Mouse (Mus musculus) right cerebral cortex, postnatal 25 days (tissue): ENCODE measurements around the gene Ppp1ca.

Source experiments
- DNase-seq: peaks from one replicate; pipeline ENCODE4 v3.0.0; 2022

The Ppp1ca gene

DNA sequence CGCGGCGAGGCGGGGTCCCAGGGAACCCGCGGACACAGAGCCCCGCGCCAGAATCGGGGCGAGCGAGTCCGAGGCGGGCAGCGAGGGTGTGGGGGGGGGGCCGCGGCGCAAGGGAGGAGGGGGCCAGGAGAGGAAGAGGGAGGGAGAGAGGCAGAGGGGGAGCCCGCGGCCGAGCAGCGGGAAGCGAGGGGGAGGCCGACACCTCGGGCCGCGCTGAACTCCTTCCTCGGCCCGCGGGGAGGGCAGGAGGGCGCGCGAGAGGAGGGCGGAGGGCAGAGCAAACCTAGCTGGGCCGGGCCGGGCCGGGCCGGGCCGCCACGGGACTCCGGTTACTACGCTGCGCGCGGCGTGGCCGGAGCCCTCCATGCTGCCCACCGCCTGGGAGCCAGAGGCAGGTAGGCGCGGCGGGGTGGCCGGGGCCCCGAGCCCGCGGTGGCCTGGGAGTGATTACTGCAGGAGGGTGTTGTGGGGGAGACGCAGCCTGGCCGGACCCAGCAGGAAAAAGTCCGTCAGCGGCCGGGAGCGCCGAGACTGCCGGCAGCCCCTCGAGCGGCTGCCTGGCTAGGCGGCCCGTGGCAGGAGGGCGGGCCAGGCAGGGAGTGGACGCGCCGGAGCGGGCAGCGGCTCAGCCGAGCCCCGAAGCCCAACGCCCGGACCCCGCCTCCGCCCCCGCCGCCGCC, 23.0 kb downstream of the Ppp1ca start:
- no peak for DNase-seq

DNA sequence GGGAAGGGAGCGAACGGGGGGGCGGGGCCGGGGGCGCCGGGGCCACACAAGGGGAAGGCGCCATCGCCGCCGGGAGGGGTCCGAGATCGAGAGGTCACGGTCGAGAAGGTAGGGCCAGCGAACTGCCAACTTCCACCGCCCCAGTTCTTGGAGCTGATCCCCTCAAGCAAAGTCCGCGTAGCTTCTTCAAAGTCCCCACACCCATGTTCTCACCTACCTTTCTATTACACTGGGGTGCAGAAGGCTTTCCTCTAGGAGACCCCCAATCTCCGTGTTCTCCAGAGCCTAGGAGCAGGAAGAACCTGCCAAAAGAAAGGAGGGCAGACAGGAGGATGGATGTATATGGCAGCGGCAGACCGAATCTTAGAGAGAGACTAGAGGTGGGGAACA, 23.6 kb downstream of the Ppp1ca start:
- no peak for DNase-seq

DNA sequence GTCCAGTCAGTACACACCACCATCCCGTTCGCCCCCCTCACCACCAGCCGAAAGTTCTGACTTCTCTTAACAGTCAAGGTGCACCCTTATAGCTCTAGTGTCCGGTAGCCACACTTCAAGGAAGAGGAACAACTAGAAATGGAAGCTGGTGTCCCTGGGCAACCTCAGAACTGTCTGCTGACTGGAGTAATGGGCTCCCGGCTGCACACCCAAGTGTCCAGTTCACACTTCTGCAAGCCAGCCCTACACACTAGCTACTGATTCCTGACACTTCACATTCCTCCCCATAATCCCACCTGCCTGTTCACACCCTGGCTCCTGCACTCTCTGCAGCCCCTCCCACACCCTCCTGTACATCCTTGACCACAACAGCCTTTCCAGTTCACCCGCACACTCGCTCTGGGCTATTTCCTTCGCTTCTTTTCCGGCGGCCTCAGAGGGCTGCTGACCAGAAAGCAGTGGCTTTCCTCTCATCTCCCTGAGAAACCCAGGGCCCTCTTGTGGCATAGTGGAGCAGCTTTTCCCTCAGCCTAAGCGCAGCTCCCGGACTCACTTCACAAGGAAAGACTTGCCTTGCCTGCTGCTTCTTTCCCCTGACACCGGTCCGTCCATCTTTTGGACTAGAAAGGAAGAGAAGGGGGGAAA, 24.3 kb downstream of the Ppp1ca start:
- no peak for DNase-seq

DNA sequence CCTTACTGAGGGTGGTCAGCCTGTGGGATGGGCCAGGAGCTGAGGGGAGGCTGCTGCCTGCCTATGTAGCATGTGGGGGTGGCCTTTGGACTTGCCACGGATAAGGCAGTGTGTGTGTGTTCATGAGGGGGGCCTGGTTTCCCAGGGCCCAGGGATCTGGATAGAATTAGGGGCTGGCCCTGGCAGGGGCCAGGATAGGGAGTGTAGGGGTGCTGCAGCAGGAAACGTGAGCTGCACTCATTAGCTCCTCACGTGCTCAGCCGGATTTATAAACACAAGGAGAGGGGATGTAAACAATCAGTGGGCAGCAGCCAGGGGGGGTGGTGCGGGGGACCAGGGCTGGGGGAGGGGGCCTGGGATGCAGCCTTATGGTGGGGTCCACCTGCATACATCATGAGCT, 25.3 kb downstream of the Ppp1ca start:
- no peak for DNase-seq

DNA sequence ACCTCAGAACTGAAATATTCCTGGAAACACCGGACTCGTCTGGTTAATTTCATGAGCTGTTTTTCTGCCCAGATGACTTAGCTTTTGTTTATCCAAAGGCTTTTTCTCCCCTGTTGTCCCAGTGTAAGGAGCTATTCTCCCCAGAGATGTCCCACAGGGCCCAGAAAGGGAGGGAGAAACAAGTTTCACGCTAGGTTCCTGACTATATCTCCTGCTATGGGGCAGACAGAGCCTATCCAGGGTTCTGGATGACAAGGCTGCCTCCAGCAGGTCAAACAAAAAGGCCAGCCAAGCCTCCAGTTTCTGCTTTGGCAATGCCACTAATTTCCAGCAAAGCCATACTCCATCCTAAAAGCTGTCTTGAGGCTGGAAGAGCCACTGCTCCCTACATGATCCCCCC, 26.0 kb downstream of the Ppp1ca start:
- DNase-seq: no peak

DNA sequence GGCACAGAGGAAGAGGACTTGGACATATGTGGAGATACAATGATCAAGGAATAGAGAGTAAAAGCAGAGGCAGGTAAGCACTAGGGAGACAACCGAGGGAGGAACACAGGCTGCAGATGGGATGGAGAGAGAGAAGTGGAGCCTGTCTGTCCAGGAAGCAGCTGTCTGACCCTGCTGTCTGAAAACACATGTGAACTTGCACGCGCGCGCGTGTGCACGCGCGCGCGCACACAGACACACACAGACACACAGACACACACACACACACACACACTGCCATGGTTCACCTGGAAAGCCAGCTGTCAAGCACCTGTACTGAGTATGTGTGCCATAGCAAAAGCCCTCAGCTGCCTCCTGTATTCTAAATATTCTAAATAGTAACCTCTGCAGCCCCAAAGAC, 26.4 kb downstream of the Ppp1ca start:
- no peak for DNase-seq

DNA sequence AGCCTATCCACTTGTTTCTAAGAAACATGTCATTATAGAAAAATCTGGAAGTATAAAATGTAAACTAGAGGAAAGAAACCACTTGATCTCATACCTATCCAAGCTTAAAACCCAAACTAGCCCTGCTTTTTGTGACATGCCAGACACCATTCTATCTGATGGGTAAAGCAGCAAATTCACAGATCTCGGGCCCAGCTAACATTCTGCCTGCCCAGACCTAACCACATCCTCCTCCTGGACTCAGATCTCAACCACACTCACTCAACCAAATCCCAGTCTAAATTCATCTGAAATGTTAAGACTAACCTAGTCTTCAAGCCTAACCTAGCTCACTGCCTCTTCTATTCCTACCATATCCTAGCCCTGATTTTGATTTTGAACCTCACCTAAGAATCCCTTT, 26.9 kb downstream of the Ppp1ca start:
- no peak for DNase-seq

DNA sequence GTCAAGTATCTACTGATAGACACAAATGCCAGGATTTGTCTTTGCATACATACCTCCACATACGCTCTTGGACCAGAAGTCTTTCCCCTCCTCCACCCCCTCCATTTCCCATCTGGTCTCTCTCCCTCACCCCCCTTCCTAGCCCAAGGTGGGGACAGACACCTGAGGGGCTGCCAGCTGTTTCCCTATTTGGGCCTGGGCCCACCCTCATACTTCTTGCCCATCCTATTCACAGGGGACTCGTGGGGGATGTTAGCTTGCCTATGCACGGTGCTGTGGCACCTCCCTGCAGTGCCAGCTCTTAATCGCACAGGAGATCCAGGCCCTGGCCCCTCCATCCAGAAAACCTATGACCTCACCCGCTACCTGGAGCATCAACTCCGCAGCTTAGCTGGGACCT, 28.1 kb downstream of the Ppp1ca start:
- DNase-seq: no peak

DNA sequence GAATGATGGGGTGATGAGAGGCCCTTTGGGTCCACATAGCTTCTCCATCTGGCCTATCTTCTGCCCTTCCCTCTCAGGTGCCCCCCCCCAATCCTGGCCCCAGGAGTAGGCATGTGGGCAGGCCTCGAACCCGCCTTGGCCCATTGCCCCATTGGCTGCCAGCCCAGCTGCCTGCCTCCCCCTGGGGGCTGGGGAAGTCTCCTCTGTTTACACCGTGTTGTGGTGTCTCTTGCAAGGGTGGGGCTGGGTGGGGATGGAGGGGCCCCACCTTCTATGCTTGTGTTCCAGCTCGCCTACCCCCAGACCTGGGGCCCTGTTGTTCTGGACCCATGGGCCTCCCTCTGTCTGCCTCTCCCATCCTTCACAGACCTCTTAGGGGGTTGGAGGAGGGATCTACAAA, 28.6 kb downstream of the Ppp1ca start:
- DNase-seq: no peak

DNA sequence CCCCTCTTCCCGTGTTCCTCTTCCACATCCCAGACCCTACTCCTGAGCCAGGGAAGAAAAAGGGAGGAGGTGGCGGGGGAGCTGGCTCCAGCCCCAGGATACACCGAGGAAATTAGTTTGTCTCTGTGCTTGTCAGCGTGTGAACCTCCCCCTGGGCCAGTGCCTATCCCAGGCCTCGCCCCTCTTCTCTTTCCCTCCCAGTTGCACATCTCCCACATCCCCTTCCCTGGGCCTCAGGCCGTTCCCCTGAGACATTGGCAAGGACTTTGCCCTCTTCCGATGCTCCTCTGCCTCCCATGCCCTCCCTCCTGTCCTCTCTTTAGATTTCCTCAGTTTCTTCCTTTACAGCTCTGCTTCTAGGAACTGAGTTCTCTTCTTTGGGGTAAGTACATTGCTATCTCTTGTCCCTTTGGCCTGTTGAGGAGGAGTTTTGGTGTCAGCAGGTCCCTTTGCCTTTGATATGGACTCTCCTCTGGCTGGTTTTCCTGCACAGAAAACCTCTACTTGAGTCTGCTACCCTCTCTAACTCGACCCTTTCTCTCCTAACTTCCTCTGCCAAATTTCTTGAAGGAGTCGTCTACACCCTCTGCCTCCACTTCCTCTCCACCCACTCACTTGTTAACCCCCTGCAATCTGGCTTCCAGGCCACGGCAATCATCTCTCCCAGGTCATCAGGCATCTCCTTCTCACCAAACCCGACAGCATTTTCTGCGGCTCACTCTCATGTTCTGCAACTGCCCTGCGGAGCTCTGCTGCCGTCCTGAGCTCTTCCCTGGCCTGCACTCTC, 29.3 kb downstream of the Ppp1ca start:
- DNase-seq: no peak

DNA sequence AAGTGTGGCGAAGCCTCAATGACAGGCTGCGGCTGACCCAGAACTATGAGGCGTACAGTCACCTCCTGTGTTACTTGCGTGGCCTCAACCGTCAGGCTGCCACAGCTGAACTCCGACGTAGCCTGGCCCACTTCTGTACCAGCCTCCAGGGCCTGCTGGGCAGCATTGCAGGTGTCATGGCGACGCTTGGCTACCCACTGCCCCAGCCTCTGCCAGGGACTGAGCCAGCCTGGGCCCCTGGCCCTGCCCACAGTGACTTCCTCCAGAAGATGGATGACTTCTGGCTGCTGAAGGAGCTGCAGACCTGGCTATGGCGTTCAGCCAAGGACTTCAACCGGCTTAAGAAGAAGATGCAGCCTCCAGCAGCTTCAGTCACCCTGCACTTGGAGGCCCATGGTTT, 30.3 kb downstream of the Ppp1ca start:
- no peak for DNase-seq

DNA sequence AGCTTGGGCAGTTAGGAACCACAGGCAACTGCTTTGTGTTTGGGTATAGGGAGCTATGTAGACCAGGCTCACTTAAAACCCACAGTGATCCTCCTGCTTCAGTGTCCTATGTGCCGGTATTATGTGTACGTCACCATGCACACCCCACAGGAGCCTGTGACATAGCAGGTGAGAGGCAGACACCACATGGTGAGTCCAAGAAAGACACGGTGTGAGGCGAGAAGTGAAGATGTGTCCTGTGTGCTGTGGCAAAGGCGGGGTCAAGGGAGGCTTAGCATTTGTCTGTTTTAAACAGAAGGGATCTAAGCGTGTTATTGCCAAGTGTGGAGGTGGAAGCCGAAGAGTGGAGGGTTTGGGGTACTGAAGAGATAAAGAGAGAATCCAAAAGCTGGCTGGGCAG, 34.9 kb downstream of the Ppp1ca start:
- no peak for DNase-seq

DNA sequence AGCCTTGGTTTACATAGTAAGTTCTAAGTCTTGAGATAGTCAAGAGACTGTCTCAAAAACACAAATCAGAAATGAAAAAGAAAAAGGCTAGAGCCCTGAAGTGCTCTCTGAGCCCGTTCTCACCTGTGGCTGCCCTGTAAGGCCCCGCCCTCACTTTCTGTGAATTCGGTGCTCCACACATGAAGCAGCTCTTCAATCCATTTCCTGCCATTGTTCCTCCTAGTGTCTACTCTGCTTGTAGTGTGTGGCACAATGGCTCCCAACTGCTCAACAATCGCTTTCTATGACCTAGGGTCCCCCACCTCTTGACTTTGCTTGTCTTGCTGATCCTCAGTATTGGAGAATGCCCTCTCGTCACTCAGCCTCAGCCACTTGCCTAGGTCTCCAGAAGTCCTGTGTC, 35.6 kb downstream of the Ppp1ca start:
- DNase-seq: no peak

DNA sequence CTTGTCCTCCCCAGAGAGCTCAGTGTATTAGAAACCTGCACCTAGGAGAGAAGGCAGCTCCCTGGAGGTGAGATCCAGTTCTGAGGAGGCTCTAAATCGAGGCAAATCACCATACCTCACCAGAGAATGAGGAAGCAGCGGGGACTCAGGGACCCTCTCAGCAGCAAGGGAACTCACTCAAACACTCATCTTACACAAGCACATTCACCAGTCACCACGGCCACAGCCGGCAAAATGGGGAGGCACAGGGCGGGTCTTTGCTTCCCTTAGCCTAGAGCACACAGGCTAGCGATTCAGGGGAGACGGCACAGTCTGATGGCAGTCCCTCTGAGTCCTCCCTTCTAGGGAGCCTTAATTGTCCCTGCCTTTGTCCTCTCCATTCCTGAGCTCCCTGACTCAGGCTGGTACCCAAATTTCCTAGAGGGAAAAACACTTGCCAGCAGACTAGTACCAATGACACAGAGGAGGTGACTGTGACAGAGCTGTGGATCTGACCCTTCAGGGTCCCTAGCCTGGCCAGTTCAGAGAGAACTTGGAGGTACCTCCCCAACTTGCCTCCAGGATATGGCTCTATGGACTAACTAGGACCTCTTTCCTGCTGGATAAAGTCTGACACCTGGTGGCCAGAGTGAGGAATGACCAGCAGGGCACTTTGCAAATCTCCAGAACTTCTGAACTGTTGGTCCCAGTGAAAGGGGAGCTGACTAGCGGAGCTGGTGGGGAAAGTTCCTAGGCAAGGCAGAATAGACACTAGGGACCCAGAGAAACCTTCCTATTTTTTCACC, 36.2 kb downstream of the Ppp1ca start:
- peak; percentile 61 for DNase-seq

DNA sequence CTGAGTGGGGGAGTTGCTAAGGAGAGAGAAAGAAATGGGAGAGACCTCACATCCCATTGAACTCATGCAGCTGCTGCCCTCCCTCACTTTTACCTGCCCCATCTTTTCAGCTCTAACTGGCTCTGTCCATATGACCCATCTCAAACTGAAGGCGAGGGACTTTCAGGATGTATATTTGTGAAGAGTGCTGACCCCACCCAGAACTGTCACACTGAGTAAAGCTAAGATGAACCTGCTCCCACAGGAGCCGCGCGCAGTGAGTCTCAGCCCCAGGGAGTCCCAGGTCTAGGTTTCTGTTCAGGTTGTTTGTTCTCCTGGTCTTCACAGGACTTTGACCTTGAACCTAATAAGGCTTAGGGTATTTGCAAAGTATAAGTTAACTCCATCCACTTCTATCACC, 37.0 kb downstream of the Ppp1ca start:
- no peak for DNase-seq

DNA sequence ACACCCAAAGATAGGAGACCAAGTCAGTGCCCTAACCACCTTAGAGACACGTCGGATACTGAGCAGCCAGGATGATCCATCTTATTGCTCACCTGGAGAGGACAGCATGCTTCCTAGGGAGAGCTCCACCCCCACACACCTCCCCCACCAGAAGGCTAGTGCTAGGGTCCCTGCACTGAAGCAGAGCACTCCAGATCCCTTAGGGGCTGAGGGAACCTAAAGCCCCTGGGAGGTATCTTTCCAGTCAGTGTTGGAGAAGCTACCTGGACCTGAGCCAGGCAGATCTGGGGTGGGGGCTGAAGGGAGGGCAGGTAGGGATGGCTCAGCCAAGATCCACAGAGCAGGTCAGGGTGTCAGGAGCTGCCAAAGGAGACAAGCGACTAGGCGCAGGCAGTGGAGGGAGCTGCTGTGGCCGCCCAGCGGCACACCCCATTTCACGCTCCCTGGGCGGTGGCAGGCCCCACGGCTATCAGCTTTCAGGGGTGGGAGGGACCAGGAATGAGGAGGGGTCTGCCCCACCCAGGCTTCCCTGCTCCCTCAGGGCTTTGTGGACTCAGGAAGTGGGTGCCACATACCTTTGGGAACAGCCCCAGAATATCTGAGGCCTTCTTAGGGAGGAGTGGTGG, 37.7 kb downstream of the Ppp1ca start:
- DNase-seq: no peak

DNA sequence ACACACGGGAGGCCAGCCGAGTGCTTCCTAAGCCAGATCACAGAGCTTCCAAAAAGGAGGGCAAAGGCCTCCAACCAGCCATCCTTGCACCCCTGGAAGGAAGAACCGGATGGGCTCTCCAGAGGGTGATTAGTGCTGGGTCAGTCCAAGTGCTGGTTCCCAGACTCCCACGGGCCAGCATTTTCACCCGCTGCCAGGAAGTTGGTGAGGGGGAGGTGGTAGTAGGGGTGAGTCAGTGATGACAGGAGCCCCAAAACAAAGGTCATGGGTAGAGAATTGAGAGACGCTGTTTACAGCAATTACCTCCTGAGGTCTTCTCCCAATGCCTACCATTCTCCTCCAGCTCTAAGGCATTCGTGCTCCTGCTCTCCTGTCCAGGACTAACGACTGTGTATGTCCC, 38.5 kb downstream of the Ppp1ca start:
- DNase-seq: no peak

DNA sequence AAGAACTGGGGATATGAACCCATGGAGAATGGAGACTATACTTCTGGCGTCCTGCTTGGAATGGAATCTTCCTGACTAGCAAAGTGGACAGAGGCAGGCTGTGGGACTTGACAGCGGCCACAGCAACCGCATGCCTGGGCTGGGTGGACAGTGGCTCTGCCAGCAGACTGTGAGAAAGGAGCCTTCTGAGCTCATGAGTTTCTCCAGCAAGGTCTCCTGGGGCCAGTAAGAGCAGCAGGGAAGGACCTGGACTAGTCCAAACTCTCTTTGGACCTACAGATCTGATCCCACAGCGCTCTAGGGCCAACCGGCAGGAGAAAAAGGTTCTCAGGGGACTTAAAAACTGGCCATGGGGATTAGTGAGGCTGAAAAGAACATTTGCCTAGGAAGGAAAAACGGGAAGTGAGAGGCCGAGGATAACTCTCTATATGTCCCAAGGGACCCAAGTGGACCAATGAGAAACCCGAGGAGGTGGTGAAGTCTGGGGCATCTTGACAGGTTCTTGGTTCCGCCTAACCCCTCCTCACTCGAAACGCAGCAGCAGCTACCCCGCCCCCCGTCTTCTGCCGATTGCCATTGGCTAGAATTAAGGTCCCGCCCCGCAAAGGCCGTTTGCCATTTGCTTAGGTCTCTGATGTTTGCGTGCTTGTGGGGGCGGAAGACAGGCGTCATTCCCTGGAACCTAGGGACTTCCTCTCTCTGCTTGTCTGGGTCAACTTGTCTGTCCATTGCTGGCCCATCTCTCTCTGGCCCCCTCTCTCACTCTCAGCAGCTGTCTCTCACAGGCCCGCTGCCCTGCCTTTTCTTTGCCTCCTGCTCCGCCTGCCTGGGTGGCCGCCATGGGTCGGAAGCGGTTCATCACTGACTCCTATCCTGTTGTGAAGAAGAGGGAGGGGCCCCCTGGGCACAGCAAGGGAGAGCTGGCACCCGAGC, 39.7 kb downstream of the Ppp1ca start, which contains the start of gene Pold4:
Gene Pold4, plus strand, starts transcription at position 647 of the 933 bp plus-strand sequence.
- peak; percentile 95 for DNase-seq

DNA sequence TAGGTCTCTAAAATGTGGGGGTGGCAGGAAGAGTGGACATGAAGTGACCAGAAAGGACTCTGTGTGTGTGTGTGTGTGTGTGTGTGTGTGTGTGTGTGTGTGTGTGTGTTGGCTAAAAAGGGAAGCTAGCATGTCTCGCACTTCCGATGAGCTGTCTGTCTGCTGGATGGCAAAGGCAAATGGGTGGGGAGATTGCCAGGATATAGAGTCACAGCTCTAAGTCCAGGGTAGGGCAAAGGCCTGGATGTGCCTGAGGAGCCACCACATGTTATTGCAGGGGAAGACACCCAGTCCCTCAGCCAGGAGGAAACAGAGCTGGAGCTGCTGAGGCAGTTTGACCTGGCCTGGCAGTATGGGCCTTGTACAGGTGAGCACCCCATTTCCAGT, 40.3 kb downstream of the Ppp1ca start:
- no peak for DNase-seq

DNA sequence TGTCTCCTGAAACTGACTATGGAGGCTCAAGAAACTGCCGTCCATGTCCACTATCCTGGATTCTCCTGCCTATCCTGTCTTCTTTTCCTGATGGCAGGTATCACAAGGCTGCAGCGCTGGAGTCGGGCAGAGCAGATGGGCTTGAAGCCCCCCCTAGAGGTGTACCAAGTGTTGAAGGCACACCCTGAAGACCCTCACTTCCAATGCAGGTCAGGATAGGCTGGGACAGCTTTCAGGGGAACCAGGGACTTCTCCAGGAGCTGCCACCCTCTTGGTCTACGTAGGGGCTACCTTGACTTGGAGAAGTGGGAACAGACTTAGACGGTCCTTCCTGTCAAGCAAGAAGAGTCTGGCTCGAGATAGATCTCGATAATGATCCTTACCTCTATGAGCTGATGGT, 40.8 kb downstream of the Ppp1ca start:
- DNase-seq: no peak

DNA sequence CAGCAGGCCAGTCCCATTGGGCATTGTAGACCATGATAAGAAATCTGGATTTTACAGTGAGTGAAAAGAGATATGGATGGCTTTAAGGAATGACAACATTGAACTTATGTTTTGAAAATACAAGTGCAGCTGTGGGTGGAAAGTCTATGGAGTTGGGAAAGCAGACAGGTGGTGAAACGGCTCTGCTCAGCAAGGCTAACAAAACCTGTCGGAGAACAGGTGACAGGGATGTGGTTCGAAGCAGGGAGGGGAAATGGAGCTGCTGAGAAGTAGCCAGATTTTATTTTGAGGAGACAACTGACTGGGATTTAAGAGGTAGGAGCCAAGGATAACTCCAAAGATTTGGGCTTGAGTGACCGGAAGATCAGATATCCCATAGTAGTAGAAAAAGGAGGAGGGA, 42.7 kb downstream of the Ppp1ca start:
- no peak for DNase-seq

DNA sequence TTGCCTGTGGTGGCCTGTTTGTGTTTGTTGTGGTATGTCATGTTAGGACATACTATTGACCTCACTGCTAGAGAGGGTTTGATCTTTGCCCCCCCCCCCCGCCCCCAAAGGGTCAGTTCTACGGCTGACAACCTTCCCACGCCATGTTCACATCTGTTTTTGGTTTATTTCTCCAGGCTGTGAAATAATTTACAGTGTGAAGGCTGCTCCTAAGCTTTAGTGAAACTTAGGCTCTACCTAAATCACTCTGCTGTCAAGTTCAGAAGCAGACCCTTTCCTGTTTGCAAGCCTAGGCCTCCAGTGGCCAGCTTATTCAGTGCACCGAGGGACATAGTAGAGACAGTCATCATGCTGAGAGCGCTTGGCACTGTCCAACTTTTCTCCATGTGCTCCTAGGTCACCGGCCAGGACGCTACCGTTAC, 48.4 kb downstream of the Ppp1ca start:
- DNase-seq: no peak
